Mouse (Mus musculus) adipose tissue, adult 10 weeks (tissue): Measurements from ENCODE around the gene Caskin1. TPM values are rescaled to one million over a fixed set of nuclear protein-coding genes. Genes with fewer than 3 reads are reported as not detected.

Source experiments
- polyA plus RNA-seq: library from polyadenylated mRNA; stranded (reverse); fragments of 350-450 nt; fragmentation: Illumina TruSeq; extraction: RNeasy Lipid Tissue Mini Kit (QIAGEN cat#74804); gene quantifications from one replicate; pipeline ENCODE4 v1.2.3, GENCODE M21; 2014; ENCODE audit warnings: low read depth, low replicate concordance

Caskin1 gene
- 1.7 TPM for polyA plus RNA-seq

DNA sequence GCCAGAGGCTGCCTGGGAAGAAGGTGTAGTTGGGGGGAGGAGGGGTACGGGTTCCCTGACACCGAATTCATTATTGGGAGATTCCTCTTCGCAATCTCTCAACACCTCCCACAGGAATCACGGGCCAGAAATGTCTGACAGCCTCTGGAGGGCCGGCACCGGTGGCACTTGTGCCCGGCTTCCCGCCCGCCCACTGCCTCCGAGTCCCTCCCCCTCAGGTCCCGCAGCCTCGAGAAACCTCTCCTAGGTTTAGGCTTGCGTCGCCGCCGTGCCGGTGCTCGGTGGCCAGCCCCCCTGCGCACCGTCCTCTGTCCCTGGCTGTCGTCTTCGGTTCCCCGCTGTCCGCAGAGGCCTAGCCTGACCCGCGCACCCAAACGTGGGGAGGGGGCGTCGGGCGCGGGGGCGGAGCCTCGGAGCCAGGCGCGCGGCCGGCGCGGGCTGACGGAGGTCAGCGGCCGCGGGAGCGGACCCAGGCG lies at the start of gene Caskin1:
Gene Caskin1, plus strand, starts transcription at position 416 of the 476 bp plus-strand sequence.

DNA sequence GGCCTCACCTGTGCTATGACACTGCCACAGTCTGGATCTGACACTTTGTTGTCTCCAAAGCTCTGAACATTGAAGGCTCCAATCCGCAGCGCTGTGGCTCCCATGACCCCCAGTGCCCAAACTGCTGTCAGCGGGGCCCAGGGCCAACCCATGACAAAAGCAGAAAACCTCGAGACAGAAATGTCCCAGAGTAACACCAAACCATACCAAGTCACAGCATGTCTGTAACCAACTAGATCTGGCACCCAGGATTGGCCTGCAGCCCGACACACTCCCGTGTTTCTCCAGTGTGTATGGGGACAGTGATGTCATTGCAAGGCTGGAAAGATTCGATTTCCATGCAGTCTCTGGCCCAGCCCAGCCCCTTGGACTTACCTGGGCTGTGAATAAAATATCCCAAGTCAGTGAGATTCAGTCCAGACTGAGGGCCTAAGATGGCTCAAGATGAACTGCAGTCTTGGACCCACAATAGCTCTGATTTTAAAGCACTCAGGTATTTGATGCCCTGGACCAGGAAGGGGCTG lies 45.7 kb upstream of the Caskin1 start, which contains the start of gene Dnase1l2:
Gene Dnase1l2, minus strand, starts transcription at position 474 of the 524 bp plus-strand sequence.

GRCm38 (mm10) chr17:24469910-24470602 lies 18.3 kb upstream of the Caskin1 start, which contains the start of the genes E4f1 and Pgp:
TSS of gene E4f1 (minus strand) at chr17:24470313.
TSS of gene Pgp (plus strand) at chr17:24470392.

DNA sequence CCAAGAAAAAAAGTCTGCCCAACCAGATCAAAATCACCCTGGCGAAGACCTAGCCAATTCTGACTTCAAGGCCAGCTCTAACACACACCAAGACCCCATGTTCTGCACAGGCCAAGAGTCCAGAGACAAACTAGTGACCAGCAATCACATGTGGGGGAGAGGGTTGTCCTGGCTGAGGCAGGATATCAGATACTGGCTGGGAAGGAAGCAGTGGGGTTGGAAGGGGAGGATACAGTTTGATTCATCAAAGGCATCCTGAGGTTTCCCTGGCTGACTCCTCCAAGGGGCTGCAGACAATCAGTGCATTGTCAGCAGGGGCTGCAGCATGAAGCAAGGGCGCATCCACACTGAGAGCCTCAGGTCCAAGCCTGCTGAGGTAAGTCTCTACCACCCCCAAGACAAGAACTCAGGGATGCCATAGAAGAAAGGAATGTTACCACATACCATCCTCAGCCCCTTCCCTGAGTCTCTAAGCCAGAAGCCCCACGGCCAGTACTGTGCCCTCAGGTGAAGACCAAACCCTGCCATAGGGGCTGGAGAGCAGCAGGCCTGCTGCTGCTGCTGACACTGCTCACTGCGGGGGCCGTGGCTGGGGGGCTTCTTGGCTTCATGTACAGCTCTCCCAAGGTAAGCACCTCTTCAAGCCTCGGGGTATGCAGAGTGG lies 14.7 kb upstream of the Caskin1 start, which contains the start of gene Bricd5:
Gene Bricd5, plus strand, starts transcription at position 273 of the 664 bp plus-strand sequence.

GRCm38 (mm10) chr17:24478663-24479380 lies 9.6 kb upstream of the Caskin1 start, which contains the start of gene Mlst8:
TSS of gene Mlst8 (minus strand) at chr17:24479078.

DNA sequence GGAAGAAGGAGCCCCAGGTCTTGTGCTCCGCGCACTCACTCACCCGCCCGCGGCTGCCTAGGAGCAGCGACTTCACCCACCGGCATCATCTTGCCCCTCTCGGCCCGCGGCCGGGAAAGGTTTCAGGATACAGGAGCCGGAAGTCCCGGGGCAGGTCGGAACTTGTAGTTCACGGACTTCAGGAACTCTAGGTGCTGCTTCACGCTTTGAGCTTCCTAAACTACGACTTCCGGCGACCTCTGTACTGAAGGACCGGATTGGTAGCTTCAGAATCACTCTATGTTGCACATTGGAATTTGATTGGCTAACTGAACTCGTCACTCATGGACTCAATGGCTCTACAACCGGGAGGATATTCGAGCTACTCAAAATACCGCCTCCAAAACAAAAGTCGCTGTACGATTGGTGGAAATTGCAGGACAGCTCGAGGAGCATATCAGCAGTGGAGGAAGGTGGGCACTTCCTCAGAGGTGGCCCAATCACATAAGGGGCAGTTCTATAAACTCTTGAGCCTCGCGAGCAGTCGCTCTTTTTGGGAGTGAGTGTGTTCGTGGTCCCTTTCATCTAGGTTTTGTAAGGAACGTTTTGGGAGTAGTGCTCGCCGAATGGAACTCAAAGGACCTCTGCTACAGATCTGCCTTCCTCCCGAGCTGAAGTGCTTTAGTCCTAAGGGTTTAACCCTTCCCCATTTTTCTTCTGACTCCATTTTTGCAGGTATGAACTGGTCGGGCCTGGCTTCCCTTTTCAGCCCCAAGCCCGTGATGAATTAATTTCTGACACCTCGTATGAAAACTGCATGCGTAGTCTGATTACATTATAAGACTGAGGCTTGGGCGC lies 39.5 kb downstream of the Caskin1 start, which contains the start of gene Traf7:
Gene Traf7, minus strand, starts transcription at position 216 of the 837 bp plus-strand sequence.

GRCm38 (mm10) chr17:24534160-24534718 lies 45.8 kb downstream of the Caskin1 start, which contains the start of gene Rab26:
TSS of gene Rab26 (minus strand) at chr17:24534210.

DNA sequence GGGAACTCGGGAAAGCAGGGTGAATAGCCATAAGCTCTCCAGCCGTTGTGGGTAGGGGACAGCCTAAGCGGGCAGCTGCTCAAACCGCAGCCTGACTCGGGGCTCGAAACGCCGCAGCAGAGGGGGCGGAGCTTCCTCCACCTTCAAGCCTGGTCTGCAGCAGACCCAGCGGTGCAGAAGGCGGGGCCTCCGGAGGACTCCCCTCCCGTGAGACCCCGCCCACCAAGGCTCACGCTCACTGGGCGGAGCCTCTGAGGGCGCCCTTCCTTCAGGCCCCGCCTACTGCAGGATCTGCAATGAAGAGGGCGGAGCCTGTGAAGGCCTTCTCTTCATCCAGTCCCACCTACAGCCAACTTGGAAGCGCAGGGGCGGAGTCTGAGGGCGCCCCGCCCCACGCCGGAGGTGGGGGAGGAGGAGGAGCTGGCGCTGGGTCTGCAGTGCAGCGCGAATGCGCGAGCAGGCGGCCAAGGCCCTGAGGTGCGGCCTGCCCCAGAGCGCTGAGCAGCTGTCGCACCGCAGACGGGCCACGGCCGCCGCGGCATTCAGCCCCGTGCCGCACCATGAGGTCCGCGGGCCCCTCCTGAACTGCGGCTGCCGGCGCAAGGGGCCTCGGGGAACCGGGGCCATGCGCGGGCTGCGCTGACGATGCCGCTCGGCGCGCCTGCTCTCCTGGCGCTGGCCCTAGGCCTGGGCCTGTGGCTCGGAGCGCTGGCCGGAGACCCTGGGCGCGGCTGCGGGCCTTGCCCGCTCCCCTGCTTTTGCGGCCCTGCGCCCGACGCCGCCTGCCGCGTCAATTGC lies 61.4 kb downstream of the Caskin1 start, which contains the start of gene Pkd1:
Gene Pkd1, plus strand, starts transcription at position 217 of the 798 bp plus-strand sequence.

Other genes with a start within 250 kb of the Caskin1 start
- 1.5 TPM for gene Ccnf, start 237.1 kb upstream of the Caskin1 start, polyA plus RNA-seq
- 0.62 TPM for gene Abca17, start 137.5 kb upstream of the Caskin1 start, polyA plus RNA-seq
- 61.5 TPM for gene Abca3, start 136.7 kb upstream of the Caskin1 start, polyA plus RNA-seq
- gene Rnps1, start 74.0 kb upstream of the Caskin1 start, polyA plus RNA-seq, result 70.6 TPM
- gene Eci1, start 62.0 kb upstream of the Caskin1 start, polyA plus RNA-seq, result 110 TPM
- gene Dnase1l2, start 45.5 kb upstream of the Caskin1 start, polyA plus RNA-seq, result 63.7 TPM
- gene E4f1, start 18.3 kb upstream of the Caskin1 start, polyA plus RNA-seq, result 40.1 TPM
- gene Pgp, start 18.2 kb upstream of the Caskin1 start, polyA plus RNA-seq, result 63.0 TPM
- 1.4 TPM for gene Bricd5, start 14.7 kb upstream of the Caskin1 start, polyA plus RNA-seq
- 16.6 TPM for gene Mlst8, start 9.5 kb upstream of the Caskin1 start, polyA plus RNA-seq
- gene Traf7, start 39.3 kb downstream of the Caskin1 start, polyA plus RNA-seq, result 99.5 TPM
- gene Rab26, start 45.6 kb downstream of the Caskin1 start, polyA plus RNA-seq, result 59.2 TPM
- 51.6 TPM for gene Pkd1, start 61.2 kb downstream of the Caskin1 start, polyA plus RNA-seq
- 71.7 TPM for gene Tsc2, start 144.0 kb downstream of the Caskin1 start, polyA plus RNA-seq
- 10.0 TPM for gene Nthl1, start 144.1 kb downstream of the Caskin1 start, polyA plus RNA-seq
- 43.1 TPM for gene Slc9a3r2, start 161.7 kb downstream of the Caskin1 start, polyA plus RNA-seq
- gene Npw, start 169.9 kb downstream of the Caskin1 start, polyA plus RNA-seq, result not detected
- gene Zfp598, start 181.1 kb downstream of the Caskin1 start, polyA plus RNA-seq, result 33.7 TPM
- not detected for gene Syngr3, start 201.4 kb downstream of the Caskin1 start, polyA plus RNA-seq
- 27.0 TPM for gene Gfer, start 207.6 kb downstream of the Caskin1 start, polyA plus RNA-seq
- 4.2 TPM for gene Noxo1, start 207.6 kb downstream of the Caskin1 start, polyA plus RNA-seq
- gene Tbl3, start 219.1 kb downstream of the Caskin1 start, polyA plus RNA-seq, result 20.3 TPM
- 8.2 TPM for gene Rnf151, start 229.5 kb downstream of the Caskin1 start, polyA plus RNA-seq
- 1,196 TPM for gene Rps2, start 229.5 kb downstream of the Caskin1 start, polyA plus RNA-seq
- gene Ndufb10, start 235.9 kb downstream of the Caskin1 start, polyA plus RNA-seq, result 212 TPM
- gene Rpl3l, start 239.2 kb downstream of the Caskin1 start, polyA plus RNA-seq, result 44.8 TPM
- gene Msrb1, start 248.0 kb downstream of the Caskin1 start, polyA plus RNA-seq, result 165 TPM